Mouse (Mus musculus) cerebellum, adult 2 months (tissue): Measurements from ENCODE around the gene Stk38l.

Experiments
- CTCF ChIP-seq: fragments of 200-500 bp; IDR thresholded peaks from 2 replicates; pipeline ENCODE4 v1.5.1; 2011; ENCODE audit warnings: low read depth, mild to moderate bottlenecking, control low read depth, low read length, moderate library complexity, borderline replicate concordance; ENCODE audit not compliant: insufficient read depth
- POLR2A ChIP-seq: fragments of 200-500 bp; IDR thresholded peaks from 2 replicates; pipeline ENCODE4 v1.6.1; 2011; ENCODE audit warnings: low read length, control low read depth, borderline replicate concordance; ENCODE audit not compliant: insufficient read depth

DNA sequence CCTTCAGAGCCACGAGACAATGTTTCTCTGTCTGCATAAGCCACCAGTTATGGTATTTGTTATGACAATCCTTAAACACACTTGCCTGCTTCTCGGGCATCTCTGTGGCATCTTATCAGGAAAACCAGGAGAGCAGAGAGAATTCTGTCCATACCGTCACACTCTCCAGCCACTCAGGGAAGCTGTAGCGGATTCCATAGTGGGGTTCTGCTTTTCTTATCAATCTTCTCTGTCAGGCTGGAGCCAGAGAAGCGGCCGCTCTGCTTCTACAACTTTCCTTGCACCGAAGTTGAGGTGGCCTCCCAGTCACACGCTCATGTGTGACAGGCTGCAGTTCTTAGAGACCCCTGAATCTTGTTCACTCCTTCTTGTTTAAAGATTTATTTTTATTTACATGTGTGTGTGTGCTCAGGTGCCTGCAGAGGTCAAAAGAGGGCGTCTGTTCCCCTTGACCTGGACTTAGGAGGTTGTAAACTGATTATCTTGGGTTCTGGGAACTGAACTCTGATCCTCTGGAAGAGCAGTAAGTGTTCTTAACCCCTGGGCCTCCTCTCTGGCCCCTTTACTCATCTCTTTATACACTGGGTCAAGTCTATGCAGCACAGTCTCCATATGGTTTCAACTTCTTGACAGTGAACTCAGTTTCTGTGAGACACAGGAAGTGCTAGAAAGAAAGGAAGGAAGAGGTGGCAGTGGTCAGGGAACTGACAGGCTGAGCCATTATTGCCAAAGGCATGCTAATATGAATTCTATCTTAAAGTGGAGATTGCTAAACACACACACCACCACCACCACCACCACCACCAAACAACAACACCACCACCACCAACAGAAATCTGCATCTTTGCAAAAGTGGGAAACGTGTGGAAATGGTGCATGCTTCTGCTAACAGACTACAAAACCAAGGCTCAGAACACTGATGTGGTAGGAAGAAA, 46.4 kb upstream of the Stk38l start:
- no peak for TF ChIP-seq CTCF
- no peak for TF ChIP-seq POLR2A
